Mouse (Mus musculus): Measurements from ENCODE around the gene Rps10. TPM values are rescaled to one million over a fixed set of nuclear protein-coding genes. Genes with fewer than 3 reads are reported as not detected.

The Rps10 gene
- polyA plus RNA-seq, 1 experiment from 2014 or later = 594 TPM

DNA sequence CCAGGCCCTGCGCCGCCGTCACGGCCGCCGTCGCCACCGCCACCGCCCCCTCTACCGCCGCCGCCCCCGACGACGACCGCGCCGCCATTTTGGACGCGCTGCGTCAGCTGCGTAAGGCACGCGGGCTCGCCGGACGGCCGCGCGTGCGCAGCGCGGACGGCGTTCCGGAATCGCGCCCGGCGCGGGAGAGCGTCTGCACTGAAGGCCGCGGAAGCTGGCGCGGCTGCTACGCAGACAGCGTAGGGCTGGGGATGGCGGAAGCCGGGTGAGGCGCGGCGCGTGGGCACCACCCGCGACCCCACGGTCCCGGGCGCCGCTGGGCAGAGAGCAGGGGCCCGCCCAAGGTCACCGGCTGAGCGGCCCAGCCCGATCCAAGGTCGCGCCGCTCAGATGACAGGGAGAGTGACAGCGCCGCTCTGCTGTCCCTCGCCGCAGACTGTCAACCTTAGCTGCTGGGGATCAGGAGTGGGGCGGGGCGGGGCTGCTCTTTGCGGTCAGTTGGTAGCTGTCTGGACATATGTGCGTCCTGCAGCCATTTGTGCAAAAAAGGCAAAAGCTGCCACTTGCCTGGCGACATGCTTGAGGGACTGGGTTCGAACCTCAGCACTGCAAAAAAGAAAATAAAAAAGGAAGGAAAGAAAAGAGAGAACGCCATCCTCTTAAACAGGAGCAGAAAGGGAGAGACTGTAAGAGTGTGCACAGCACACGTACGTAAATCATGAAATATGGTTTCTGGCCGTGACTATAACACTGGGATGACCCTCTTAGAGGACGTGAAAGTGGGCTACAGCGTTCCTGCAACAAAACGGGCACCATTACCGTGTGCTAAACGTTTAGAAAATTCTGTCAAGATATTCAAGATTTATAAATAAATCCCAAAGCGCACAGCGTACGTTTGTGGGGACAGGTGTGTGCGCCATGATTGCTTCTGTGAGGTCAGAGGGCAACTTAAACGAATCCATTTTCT is 12.8 kb downstream of the Rps10 start, which contains the start of gene Nudt3:
Nudt3 (minus strand) TSS at position 136 of the 967 bp plus-strand sequence.
- Histone ChIP-seq H3K27ac (replicated peaks) (peak within 1 kb of the TSS; percentile 99), H3K4me3 (peak within 1 kb of the TSS; percentile 89), H3K27me3 (no peaks in the 10 kb centered on the region), H3K9ac (peak within 1 kb of the TSS; percentile 99), H3K4me1 (replicated peaks) (peaks cover 42% of the 10 kb centered on the region), H3K36me3 (peaks cover 5% of the 10 kb centered on the region; the same call in 1 of the 2 replicates), H3K9me3 (no peaks in the 10 kb centered on the region), H3K4me2 (peak within 1 kb of the TSS; percentile 86)
- WGBS = 8% methylated on average over 69 of the region's 91 CpGs
- ATAC-seq (ENCODE audit: low read depth) = peak; percentile 89

DNA sequence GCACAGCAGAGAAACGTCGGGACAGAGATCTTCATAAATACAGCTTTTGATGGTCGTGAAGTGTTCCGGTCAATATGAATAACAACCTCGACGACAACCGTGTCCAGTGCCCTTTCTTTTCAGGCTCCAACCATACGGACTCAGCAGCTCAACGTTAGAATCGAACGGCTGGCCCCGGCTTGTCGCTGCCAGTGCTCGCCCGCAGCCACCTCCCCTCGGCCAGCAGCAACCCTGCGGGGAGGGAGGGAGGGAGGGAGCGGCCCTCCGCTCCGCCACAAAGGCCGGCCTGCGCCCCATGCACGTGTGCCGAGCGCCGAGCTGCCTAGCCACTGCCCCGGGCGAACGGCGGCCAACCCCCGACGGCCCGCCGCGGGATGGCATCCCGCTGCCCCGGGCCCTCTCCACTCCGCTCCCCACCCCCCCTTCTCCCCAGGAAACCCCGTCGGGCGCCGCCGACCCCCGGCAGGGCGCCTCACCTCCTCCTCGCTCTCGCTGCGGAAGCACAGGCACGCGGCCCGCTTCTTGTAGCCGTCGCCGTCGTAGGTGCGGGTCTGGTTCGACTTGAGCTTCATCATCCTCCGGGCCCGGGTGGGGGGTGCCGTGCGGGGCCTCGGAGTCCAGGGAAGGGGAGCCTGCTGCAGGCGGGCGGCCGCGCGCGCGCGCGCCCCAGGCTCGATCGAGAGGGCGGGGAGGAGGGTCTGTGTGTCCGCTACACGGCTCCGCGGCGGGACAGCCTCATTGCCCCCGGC is 13.7 kb downstream of the Rps10 start:
- peak overlapping the region; percentile 89 for H3K4me3 ChIP-seq

DNA sequence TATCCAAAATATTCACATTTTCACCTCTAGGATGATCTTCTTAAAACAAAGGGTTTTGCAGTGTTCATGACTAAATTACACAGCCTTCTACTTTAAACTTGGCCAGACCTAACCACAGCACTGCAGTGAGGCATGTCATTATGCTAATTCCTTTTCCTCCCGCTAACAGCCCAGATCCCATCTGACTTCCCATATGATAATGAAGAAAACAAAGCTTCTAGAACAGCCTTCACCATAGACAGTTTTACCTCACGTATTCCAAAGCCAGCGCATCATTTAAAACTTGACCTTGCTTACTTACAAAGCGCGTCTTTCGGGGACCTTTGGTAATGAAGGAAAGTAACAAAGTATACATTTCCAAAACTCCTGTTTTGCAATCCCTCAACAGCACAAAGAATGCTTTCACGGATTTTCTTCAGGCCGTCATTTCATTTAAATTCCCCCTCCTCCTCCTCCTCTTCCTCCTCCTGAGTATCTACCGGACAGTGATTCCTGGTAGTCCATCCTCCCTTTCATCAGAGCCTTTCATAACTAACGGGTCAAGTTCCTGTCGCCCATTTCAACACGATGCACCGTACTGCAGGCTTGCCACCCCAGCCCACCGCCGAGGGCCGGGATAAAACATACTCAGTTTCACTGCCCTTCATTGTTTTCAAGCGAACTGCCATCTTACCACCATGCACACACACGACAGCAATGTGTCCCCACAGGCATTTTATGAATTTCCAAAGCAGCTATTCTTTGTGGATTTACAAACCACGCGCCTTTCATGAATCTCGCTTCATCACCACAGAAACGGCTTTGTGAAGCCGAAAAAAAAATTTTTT is 14.6 kb downstream of the Rps10 start:
- Histone ChIP-seq H3K27me3 (no peaks in the 10 kb centered on the region), H3K4me2 (peak overlapping the region; percentile 86), H3K9me3 (no peaks in the 10 kb centered on the region), H3K4me1 (replicated peaks) (peaks cover 45% of the 10 kb centered on the region), H3K27ac (replicated peaks) (peak overlapping the region; percentile 99), H3K9ac (peak overlapping the region; percentile 99), H3K36me3 (peaks cover 20% of the 10 kb centered on the region), H3K4me3 (peak overlapping the region; percentile 89)
- no peak for ATAC-seq (ENCODE audit: low read depth)
- WGBS = 2% methylated on average over 23 of the region's 23 CpGs

More for the DNA sequence above, 13.7 kb downstream of the Rps10 start:
- Histone ChIP-seq H3K27me3 (no peaks in the 10 kb centered on the region), H3K36me3 (peaks cover 11% of the 10 kb centered on the region), H3K9ac (peak overlapping the region; percentile 99), H3K4me1 (replicated peaks) (peaks cover 45% of the 10 kb centered on the region), H3K9me3 (no peaks in the 10 kb centered on the region), H3K4me2 (peak overlapping the region; percentile 86), H3K27ac (replicated peaks) (peak overlapping the region; percentile 99)
- under 1% methylated on average over 74 of the region's 80 CpGs for WGBS
- peak; percentile 58 for ATAC-seq (ENCODE audit: low read depth)

- no peaks in the 10 kb centered on the region for H3K9me3 ChIP-seq
- peak overlapping the region; percentile 99 for H3K9ac ChIP-seq
- H3K4me3 ChIP-seq = peak overlapping the region; percentile 89
- peak overlapping the region; percentile 52 for H3K27ac ChIP-seq (replicated peaks)
- 39% methylated on average over 8 of the region's 8 CpGs for WGBS
- H3K36me3 ChIP-seq = peaks cover 28% of the 10 kb centered on the region
- no peak for ATAC-seq (ENCODE audit: low read depth)
- H3K27me3 ChIP-seq = no peaks in the 10 kb centered on the region
- peak overlapping the region; percentile 86 for H3K4me2 ChIP-seq
- peaks cover 45% of the 10 kb centered on the region for H3K4me1 ChIP-seq (replicated peaks)
Observed at GRCm38 (mm10) chr17:27621161-27621560, 15.3 kb downstream of the Rps10 start.

GRCm38 (mm10) chr17:27615388-27615787 is 21.1 kb downstream of the Rps10 start:
- 82% methylated on average over 7 of the region's 7 CpGs for WGBS
- no peak overlapping the region for H3K4me2 ChIP-seq
- no peaks in the 10 kb centered on the region for H3K27me3 ChIP-seq
- no peak for ATAC-seq (ENCODE audit: low read depth)
- H3K4me1 ChIP-seq (replicated peaks) = peaks cover 70% of the 10 kb centered on the region
- peaks cover 32% of the 10 kb centered on the region for H3K36me3 ChIP-seq
- H3K27ac ChIP-seq (replicated peaks) = no peak overlapping the region
- H3K9ac ChIP-seq = no peak overlapping the region
- H3K4me3 ChIP-seq = no peak overlapping the region
- no peaks in the 10 kb centered on the region for H3K9me3 ChIP-seq

GRCm38 (mm10) chr17:27613016-27613415 is 23.5 kb downstream of the Rps10 start:
- 77% methylated on average over 4 of the region's 4 CpGs for WGBS
- no peak overlapping the region for H3K9ac ChIP-seq
- no peaks in the 10 kb centered on the region for H3K27me3 ChIP-seq
- no peak for ATAC-seq (ENCODE audit: low read depth)
- H3K4me2 ChIP-seq = no peak overlapping the region
- no peak overlapping the region for H3K4me3 ChIP-seq
- no peak overlapping the region for H3K27ac ChIP-seq (replicated peaks)
- no peaks in the 10 kb centered on the region for H3K9me3 ChIP-seq
- peaks cover 27% of the 10 kb centered on the region for H3K36me3 ChIP-seq
- H3K4me1 ChIP-seq (replicated peaks) = peaks cover 61% of the 10 kb centered on the region

DNA sequence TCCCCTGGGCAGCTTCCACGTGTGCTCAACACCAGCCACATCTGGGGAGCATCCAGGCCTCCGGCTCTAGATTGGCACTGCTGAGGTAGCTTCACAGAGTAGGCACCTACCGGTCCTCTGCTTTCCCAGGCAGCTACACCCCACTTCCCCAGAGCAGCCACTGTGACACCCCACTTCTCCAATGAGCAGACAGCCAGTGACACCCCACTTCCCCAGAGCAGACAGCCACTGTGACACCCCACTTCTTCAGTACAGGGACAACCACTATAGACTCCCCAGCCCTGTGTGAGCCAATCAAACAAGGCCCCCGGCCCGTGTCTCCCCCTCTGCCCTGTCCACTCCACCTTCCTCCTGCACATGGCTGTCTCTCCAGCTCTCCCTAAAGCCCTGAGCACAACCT is 24.5 kb downstream of the Rps10 start:
- no peak for ATAC-seq (ENCODE audit: low read depth)
- Histone ChIP-seq H3K27ac (replicated peaks) (0 out of 2 replicates have a peak overlapping the region, but pooled peaks have one; percentile 46), H3K9ac (no peak overlapping the region), H3K4me2 (no peak overlapping the region), H3K4me3 (no peak overlapping the region), H3K4me1 (replicated peaks) (peaks cover 61% of the 10 kb centered on the region), H3K36me3 (peaks cover 21% of the 10 kb centered on the region), H3K27me3 (no peaks in the 10 kb centered on the region), H3K9me3 (no peaks in the 10 kb centered on the region)
- 81% methylated on average over 5 of the region's 5 CpGs for WGBS

GRCm38 (mm10) chr17:27611519-27611884 is 25.0 kb downstream of the Rps10 start:
- H3K27me3 ChIP-seq = no peaks in the 10 kb centered on the region
- 70% methylated on average over 3 of the region's 3 CpGs for WGBS
- no peak for ATAC-seq (ENCODE audit: low read depth)

DNA sequence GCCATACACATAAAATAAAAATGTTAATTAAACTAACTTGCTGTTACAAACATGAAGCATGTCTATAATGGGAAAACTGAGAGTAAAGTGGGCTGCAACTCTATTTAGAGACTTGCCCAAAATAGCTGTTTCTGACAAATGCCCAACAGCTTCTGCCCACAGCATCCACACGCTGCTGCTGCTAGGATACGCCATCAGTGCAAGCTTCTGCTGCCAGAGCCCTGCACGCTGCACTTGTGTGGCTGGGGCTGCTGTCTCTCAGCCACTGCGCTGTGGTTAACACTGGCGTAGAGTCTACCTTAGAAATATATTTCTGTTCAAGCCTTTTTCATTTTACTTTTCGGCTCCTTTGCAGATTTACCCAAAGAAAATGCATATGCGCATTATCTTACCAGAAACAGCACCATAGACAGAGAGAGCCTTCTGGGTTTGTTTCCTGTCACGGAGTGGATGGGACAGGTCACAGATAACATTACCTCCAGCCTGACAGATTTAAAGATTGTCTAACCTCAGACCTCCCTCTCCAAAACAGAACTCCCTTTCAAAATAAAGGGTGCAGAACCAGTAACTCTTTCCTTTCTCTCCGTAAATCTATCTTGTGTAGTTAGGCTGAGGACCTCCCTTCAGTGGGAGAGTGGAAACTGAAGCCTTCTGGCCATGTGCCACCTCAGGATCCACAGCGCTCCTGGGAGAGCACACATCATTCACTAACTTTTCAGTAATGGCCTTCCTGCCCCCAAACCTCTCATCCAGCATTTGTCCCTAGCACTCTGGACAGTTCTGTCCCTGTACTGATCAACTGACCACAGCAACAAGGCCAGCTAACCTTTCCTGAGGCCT is 25.6 kb downstream of the Rps10 start:
- Histone ChIP-seq H3K9ac (no peak overlapping the region), H3K9me3 (no peaks in the 10 kb centered on the region), H3K4me3 (no peak overlapping the region), H3K27me3 (no peaks in the 10 kb centered on the region), H3K27ac (replicated peaks) (peak overlapping the region; percentile 46; the same call in 1 of the 2 replicates), H3K4me1 (replicated peaks) (peaks cover 70% of the 10 kb centered on the region), H3K36me3 (peaks cover 13% of the 10 kb centered on the region; the same call in 1 of the 2 replicates), H3K4me2 (no peak overlapping the region)
- WGBS = 76% methylated on average over 10 of the region's 10 CpGs
- ATAC-seq (ENCODE audit: low read depth) = no peak

More at GRCm38 (mm10) chr17:27611519-27611884, 25.0 kb downstream of the Rps10 start:
- Histone ChIP-seq H3K4me2 (no peak overlapping the region), H3K4me1 (replicated peaks) (peaks cover 66% of the 10 kb centered on the region), H3K27ac (replicated peaks) (peak overlapping the region; percentile 46; the same call in 1 of the 2 replicates), H3K9ac (no peak overlapping the region), H3K36me3 (peaks cover 16% of the 10 kb centered on the region), H3K4me3 (no peak overlapping the region), H3K9me3 (no peaks in the 10 kb centered on the region)

DNA sequence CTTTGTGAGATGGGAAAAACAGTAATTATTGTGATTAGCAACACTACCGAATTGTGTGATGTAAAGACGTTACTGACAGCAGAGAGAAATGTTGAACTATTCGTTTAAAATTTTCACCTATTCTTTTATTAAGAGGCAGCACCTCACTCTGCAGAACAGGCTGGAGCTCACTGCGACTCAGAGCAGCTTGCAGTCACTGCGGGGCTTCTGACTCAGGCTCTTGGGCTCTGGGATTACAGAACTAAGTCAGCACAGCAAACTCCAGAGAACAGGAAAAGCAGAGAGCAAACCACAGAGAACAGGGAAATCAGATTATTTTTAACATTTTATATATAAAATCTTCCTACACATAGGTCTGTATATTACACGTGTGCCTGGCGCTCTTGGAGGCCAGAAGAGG is 26.9 kb downstream of the Rps10 start:
- Histone ChIP-seq H3K4me2 (no peak overlapping the region), H3K27me3 (no peaks in the 10 kb centered on the region), H3K4me3 (no peak overlapping the region), H3K9me3 (no peaks in the 10 kb centered on the region), H3K9ac (no peak overlapping the region), H3K4me1 (replicated peaks) (peaks cover 74% of the 10 kb centered on the region), H3K27ac (replicated peaks) (no peak overlapping the region), H3K36me3 (peaks cover 12% of the 10 kb centered on the region; the same call in 1 of the 2 replicates)
- ATAC-seq (ENCODE audit: low read depth) = no peak
- 89% methylated on average over 7 of the region's 7 CpGs for WGBS
